Mouse (Mus musculus): ENCODE data around the gene Frmd4a.

- TF ChIP-seq CTCF (IDR thresholded peaks at IDR 0.05; ENCODE audit: insufficient read depth, low read length) (no peak), POLR2A (IDR thresholded peaks at IDR 0.05; ENCODE audit: borderline replicate concordance, extremely low read depth, low read depth, low read length) (no peak)
Observed at GRCm38 (mm10) chr2:4551866-4552265, 534.3 kb downstream of the Frmd4a start.
